Mouse (Mus musculus) testis, adult 2 months (tissue): ENCODE results near the gene Tnfsf13. TPM values are rescaled to one million over a fixed set of nuclear protein-coding genes. Genes with fewer than 3 reads are reported as not detected.
"Not testable (repeated sequence)": the region's sequence is repeated elsewhere in the genome, so short reads cannot be mapped to it uniquely, and the experiment has no call there.

Experiments
- H3K27ac ChIP-seq: fragments of 200-500 bp; 2 replicates; pipeline ENCODE4 v1.5.1; 2012; ENCODE audit warnings: low read depth, low read length; ENCODE audit not compliant: control insufficient read depth, insufficient read depth
- H3K27me3 ChIP-seq: fragments of 200-500 bp; 2 replicates; pipeline ENCODE4 v1.6.1; 2012; ENCODE audit warnings: mild to moderate bottlenecking, low read length, moderate library complexity; ENCODE audit not compliant: control insufficient read depth, insufficient read depth
- H3K36me3 ChIP-seq: fragments of 200-500 bp; 2 replicates; pipeline ENCODE4 v1.6.1; 2012; ENCODE audit warnings: mild to moderate bottlenecking, low read length; ENCODE audit not compliant: control insufficient read depth, insufficient read depth
- H3K4me1 ChIP-seq: fragments of 200-500 bp; 2 replicates; pipeline ENCODE4 v1.6.1; 2012; ENCODE audit warnings: low read length; ENCODE audit not compliant: control insufficient read depth, insufficient read depth
- H3K4me3 ChIP-seq: fragments of 200-500 bp; 2 replicates; pipeline ENCODE4 v1.5.1; 2012; ENCODE audit warnings: low read depth, mild to moderate bottlenecking, low read length, moderate library complexity, mixed read lengths; ENCODE audit not compliant: control insufficient read depth
- CTCF ChIP-seq: fragments of 200-500 bp; IDR thresholded peaks from 2 replicates; pipeline ENCODE4 v1.5.1; 2012; ENCODE audit warnings: low read depth, mild to moderate bottlenecking, inconsistent platforms, low read length, moderate library complexity; ENCODE audit not compliant: control insufficient read depth, insufficient read depth, insufficient replicate concordance
- POLR2A ChIP-seq: fragments of 200-500 bp; IDR thresholded peaks from 2 replicates; pipeline ENCODE4 v1.6.1; 2012; ENCODE audit warnings: low read depth, mild to moderate bottlenecking, inconsistent platforms, low read length, moderate library complexity; ENCODE audit not compliant: control insufficient read depth
- polyA plus RNA-seq: library from polyadenylated mRNA; depleted of rRNA; stranded (reverse); fragments of >200 nt; gene quantifications from 2 replicates; pipeline ENCODE4 v1.2.3, GENCODE M21; 2012

Gene Tnfsf13
- polyA plus RNA-seq, 1 experiment, result 5.6 TPM

DNA sequence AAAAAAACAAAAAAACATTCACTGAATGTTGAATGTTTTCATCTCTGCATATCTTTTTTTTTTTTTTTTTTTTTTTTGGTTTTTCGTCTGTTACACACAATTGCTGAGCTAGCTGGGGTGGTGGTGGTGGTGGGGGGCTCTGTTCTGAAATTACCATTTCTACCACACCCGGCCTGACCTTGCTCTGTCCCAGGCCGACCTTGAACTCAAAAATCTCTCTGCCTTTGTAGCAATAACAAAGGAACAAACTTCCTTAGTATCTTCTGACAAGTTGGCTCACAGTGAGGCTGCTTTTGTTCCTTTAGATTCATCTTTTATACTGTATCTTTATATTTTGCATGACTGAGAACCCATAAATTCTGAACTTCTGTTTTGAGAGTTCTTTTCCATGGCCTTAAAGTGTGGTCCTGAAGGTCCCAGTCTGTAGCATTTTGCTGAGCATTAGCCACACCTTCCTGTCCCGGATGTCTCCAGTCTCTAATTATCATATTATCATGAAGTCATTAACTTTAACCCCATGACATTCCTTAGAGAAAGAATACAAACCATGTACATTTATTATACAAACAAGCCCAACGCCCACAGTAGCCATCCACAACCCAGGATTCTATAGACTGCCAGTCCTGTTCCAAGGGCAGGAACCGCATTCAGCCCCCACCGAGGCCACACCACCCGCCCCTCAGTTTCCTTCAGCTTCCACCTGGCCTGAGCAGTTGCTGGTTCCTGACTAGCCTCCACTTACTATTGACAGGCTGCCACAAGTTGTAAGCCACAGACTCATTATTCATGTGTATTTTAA lies 18.4 kb upstream of the Tnfsf13 start:
- Histone ChIP-seq H3K27ac (no peak overlapping the region), H3K4me3 (no peak overlapping the region)

DNA sequence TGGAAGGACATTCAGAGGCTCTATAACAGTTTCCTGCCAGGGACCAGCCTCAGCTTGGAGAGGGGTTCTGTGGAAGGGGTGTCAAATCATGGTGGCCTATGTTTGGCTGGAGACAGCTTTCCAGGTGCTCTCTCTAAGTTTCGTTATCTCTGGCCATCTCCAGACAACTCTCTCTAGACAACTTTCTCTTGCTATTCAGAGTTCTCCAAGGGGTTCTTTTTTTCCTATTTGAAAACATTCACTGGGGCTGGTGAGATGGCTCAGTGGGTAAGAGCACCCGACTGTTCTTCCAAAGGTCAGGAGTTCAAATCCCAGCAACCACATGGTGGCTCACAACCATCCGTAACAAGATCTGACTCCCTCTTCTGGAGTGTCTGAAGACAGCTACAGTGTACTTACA lies 17.8 kb upstream of the Tnfsf13 start:
- not testable (repeated sequence) for H3K4me3 ChIP-seq, H3K36me3 ChIP-seq, H3K27ac ChIP-seq

More for the DNA sequence above, 18.4 kb upstream of the Tnfsf13 start:
- Histone ChIP-seq H3K36me3 (no peaks in the 10 kb centered on the region), H3K27me3 (no peaks in the 10 kb centered on the region), H3K4me1 (peaks cover 2% of the 10 kb centered on the region)
- no peak for TF ChIP-seq CTCF
- no peak for TF ChIP-seq POLR2A

DNA sequence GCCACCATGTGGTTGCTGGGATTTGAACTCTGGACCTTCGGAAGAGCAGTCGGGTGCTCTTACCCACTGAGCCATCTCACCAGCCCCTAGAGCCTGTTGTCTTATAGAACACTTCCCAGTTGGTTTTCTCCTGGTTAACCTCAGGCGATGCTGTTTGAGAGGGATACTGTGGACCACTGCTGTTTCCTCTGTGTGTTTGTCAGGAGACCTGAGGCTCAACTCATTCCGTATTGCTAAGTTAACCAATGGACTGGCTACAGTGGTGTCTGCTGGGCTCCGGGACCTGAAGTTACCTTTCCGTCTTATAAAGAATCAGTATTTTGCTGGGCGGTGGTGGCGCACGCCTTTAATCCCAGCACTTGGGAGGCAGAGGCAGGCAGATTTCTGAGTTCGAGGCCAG lies 17.3 kb upstream of the Tnfsf13 start:
- not testable (repeated sequence) for H3K27ac ChIP-seq, H3K36me3 ChIP-seq, H3K27me3 ChIP-seq, H3K4me1 ChIP-seq, H3K4me3 ChIP-seq

More for the DNA sequence above, 17.8 kb upstream of the Tnfsf13 start:
- not testable (repeated sequence) for H3K27me3 ChIP-seq, H3K4me1 ChIP-seq

DNA sequence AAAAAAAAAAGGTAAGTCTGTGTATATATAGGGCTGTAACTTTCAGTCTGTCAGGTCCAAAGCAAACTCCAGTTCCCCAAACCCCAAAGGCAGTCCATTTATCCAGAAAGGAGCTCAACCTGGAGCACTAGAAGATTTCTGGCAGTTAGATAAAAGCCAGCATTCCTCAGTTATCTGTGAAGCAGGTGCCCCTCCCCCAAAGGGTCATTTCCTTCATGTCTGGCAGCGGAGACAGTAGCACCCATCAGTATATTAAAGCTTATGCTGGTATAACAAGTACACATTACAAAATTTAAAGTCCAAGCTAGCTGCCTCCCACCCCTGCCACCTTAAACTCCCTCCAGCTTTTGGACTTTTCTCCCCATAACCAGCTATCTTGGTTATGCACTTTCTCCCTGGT lies 14.0 kb upstream of the Tnfsf13 start:
- Histone ChIP-seq H3K27ac (no peak overlapping the region), H3K27me3 (no peaks in the 10 kb centered on the region), H3K36me3 (no peaks in the 10 kb centered on the region), H3K4me3 (no peak overlapping the region), H3K4me1 (peaks cover 9% of the 10 kb centered on the region)
- TF ChIP-seq POLR2A (no peak), CTCF (no peak)

DNA sequence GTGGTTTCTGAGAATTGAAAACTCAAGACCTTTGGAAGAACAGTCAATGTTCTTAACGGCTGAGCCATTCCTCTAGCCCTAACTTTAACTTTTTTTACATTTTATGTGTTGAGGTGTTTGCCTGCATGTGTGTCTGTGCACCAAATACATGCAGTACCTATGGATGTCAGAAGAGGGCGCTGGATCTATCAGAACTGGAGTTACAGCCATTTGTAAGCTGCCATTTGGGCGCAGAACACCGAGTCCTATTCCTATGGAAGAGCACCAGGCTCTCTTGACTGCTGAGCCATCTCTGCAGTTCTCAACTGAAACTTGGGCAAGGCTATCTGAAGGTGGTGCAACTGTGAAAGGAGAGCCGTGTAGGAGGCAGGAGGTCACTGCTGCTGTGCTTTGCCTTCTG lies 13.0 kb upstream of the Tnfsf13 start:
- TF ChIP-seq CTCF (peak; percentile 42; the same call in 1 of the 2 replicates), POLR2A (no peak)
- Histone ChIP-seq H3K27me3 (no peaks in the 10 kb centered on the region), H3K27ac (no peak overlapping the region)

DNA sequence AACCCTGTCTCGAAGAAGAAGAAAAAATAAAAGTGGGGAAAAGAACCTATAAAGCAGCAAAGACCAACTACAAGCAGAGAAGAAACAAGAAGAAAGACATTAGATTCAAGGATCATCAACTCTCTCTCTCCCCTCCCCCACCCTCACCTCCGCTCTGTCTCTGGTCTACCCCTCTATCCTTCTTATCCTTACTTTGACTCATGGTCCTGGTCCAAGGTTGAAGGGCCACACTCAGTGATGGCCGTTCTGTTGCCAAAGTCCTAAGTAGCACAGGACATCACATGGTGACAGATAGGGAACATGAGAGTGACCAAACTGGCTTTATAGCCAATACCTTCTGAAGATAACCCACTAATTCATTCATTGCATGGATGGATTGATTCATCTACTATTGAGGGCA lies 11.8 kb upstream of the Tnfsf13 start:
- H3K36me3 ChIP-seq, result no peaks in the 10 kb centered on the region
- peaks cover 7% of the 10 kb centered on the region for H3K4me1 ChIP-seq
- TF ChIP-seq CTCF, result no peak
- no peak for TF ChIP-seq POLR2A
- no peak overlapping the region for H3K4me3 ChIP-seq
- H3K27me3 ChIP-seq, result no peaks in the 10 kb centered on the region
- H3K27ac ChIP-seq, result no peak overlapping the region

More for the DNA sequence above, 13.0 kb upstream of the Tnfsf13 start:
- Histone ChIP-seq H3K36me3 (no peaks in the 10 kb centered on the region), H3K4me3 (no peak overlapping the region), H3K4me1 (peaks cover 7% of the 10 kb centered on the region)

DNA sequence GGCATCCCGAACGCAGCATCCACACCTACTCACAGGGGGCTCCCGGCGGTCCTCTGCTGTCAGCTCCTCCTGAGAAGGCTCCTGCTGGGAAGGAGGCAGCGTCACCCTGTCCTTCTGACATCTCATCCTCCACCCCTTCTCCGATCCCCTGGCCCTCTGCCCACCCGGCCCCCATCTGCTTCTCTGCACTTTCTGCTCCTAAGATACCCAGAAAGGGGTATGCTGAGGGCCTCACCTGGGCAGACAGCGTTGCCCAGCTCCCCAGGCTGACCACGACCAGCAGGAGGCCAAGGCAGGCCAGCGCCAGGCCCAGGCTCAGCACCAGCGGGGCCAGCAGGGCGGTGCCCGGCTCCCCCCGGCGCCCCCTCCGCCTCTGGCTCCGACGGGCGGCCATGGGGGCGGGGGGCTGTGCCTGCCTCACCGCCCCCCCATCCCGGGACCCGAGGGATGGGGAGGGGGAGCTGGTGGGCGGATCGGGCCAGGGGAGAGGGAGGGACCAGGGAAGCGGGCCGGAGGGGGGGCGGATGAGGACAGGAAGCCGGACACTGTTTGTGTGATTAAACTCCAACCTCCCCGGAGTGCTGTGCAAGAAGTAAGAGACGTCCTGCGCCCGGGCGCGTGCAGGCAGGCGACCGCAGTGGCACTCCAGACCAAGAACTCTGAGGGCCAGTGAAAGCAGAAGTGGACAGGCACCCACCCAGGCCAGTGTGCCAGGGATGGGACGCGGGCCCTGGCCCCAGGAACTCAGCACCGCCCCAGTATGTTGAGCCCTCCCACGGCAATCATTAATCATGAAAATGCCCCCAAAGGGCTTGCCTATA lies 10.0 kb upstream of the Tnfsf13 start, which contains the start of the genes Tnfsf12 and Tnfsfm13:
Tnfsf12 (minus strand) TSS at position 489 of the 821 bp plus-strand sequence.
Tnfsfm13 (minus strand) TSS at position 738 of the 821 bp plus-strand sequence.
- H3K4me3 ChIP-seq, result peak within 1 kb of the TSS; percentile 76
- H3K27ac ChIP-seq, result peak within 1 kb of the TSS; percentile 76
- no peaks in the 10 kb centered on the region for H3K36me3 ChIP-seq
- TF ChIP-seq POLR2A (peak; percentile 26; the same call in 1 of the 2 replicates), CTCF (no peak)
- peaks cover 7% of the 10 kb centered on the region for H3K4me1 ChIP-seq
- no peaks in the 10 kb centered on the region for H3K27me3 ChIP-seq
